Mouse (Mus musculus): ENCODE data around the gene Prima1. TPM values are rescaled to one million over a fixed set of nuclear protein-coding genes. Genes with fewer than 3 reads are reported as not detected.

Prima1 gene
- polyA plus RNA-seq, 1 experiment from 2014 or later, result not detected

DNA sequence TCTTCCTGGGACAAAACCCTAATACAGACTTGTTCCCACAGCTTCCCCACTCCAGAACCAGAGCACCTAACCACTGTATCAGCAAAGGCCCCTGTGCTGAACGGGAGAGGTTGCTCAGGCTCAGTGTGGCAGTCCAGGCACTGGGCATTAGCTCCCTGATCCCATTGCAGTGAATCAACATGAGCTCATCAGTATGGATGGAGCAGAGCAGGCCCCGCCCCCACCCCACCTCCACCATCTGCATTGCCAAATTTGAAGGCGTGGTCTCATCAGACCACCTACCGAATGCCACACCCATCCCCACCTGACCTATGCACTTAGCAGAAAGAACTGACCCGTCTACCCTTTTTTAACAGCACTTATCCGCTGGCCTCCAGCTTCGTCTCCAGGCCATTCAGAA, 58.9 kb downstream of the Prima1 start:
- Histone ChIP-seq H3K4me3 (ENCODE audit: low read depth, low read length) (no peak overlapping the region), H3K27ac (ENCODE audit: low read length) (no peak overlapping the region), H3K9ac (ENCODE audit: low read depth, low read length) (no peak overlapping the region), H3K27me3 (ENCODE audit: control insufficient read depth, insufficient read depth, low read depth, low read length) (no peaks in the 10 kb centered on the region), H3K4me2 (ENCODE audit: low read depth, low read length) (no peak overlapping the region), H3K4me1 (ENCODE audit: control insufficient read depth, low read depth, low read length) (no peaks in the 10 kb centered on the region), H3K9me3 (replicated peaks; ENCODE audit: control insufficient read depth, low read length) (no peaks in the 10 kb centered on the region), H3K36me3 (ENCODE audit: control insufficient read depth, insufficient read depth) (no peaks in the 10 kb centered on the region)
- peak; percentile 56; the same call in 1 of the 2 replicates for ATAC-seq (ENCODE audit: low read depth)
- WGBS (ENCODE audit: insufficient replicate concordance), result 23% methylated on average over 7 of the region's 7 CpGs

DNA sequence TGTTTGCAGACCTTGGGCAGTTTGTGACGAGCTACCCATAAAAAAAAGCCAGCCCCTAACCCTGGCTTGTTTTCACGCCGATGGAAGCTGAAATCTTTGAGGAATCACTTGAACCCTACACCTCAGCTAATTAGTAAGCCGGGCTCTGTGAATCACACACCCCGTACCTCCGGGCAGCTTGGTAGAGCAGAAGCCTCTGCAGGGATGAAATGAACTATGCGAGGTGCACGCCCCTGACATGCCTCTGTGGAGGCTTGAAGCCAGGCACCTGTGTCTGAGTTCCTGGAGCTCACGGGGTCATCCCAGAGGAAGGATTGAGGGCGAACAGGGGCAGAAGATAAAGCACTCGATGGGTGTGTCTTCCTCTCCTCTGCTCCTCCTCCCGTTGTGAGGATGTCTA, 73.1 kb downstream of the Prima1 start:
- no peaks in the 10 kb centered on the region for H3K27me3 ChIP-seq (ENCODE audit: control insufficient read depth, insufficient read depth, low read depth, low read length)
- H3K9me3 ChIP-seq (replicated peaks; ENCODE audit: control insufficient read depth, low read length), result no peaks in the 10 kb centered on the region
- no peaks in the 10 kb centered on the region for H3K4me1 ChIP-seq (ENCODE audit: control insufficient read depth, low read depth, low read length)
- H3K27ac ChIP-seq (ENCODE audit: low read length), result no peak overlapping the region
- H3K4me2 ChIP-seq (ENCODE audit: low read depth, low read length), result no peak overlapping the region
- no peaks in the 10 kb centered on the region for H3K36me3 ChIP-seq (ENCODE audit: control insufficient read depth, insufficient read depth)
- ATAC-seq (ENCODE audit: low read depth), result no peak
- H3K9ac ChIP-seq (ENCODE audit: low read depth, low read length), result no peak overlapping the region
- H3K4me3 ChIP-seq (ENCODE audit: low read depth, low read length), result no peak overlapping the region
- 48% methylated on average over 12 of the region's 12 CpGs for WGBS (ENCODE audit: insufficient replicate concordance)

DNA sequence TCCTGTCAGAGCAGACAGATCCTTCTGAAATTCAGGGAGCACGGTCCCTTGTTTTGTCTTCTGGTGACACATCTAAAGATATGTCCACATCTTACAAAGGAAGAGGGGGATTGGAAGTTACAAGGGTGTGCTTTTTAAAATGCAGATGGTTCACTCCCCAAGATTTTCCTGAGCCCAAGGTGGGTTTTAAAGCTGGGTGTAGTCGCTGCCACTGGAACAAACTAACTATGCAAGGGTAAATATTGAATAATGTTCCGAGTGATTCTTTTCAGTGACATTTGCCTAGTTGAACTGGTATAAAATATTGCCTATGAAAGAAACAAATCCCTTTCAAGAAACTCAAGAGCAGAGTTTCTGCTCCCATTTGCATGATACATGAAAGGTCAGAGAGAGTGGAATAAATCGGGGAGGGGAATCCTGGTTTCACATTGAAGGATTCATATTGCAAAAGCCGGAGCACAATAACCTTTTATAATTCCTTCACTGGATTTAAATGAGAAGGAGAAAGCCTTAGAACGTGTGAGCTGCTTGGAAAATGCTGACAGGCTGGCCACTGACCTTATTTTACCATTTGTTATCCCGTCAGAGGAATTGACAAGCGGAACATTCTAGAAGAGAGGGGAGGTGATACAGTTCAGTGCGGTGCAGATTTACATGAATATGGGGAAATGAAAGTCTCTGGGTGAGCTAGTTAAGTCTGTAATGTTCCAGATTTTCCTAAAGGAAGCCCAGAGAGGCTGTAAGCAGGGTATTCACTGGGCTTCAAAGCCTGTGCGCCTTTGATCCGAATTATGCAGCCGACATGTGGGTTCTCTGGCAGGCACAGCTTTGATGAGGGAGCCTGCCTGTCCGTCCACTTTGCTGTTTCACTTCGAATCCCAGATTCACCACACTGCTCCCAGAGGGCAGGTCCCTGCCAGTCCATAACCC, 77.6 kb downstream of the Prima1 start:
- H3K36me3 ChIP-seq (ENCODE audit: control insufficient read depth, insufficient read depth), result no peaks in the 10 kb centered on the region
- WGBS (ENCODE audit: insufficient replicate concordance), result 55% methylated on average over 14 of the region's 14 CpGs
- H3K27ac ChIP-seq (ENCODE audit: low read length), result no peak overlapping the region
- no peak overlapping the region for H3K4me3 ChIP-seq (ENCODE audit: low read depth, low read length)
- H3K4me1 ChIP-seq (ENCODE audit: control insufficient read depth, low read depth, low read length), result no peaks in the 10 kb centered on the region
- H3K9me3 ChIP-seq (replicated peaks; ENCODE audit: control insufficient read depth, low read length), result no peaks in the 10 kb centered on the region
- ATAC-seq (ENCODE audit: low read depth), result no peak
- no peak overlapping the region for H3K4me2 ChIP-seq (ENCODE audit: low read depth, low read length)
- H3K9ac ChIP-seq (ENCODE audit: low read depth, low read length), result no peak overlapping the region
- H3K27me3 ChIP-seq (ENCODE audit: control insufficient read depth, insufficient read depth, low read depth, low read length), result no peaks in the 10 kb centered on the region

DNA sequence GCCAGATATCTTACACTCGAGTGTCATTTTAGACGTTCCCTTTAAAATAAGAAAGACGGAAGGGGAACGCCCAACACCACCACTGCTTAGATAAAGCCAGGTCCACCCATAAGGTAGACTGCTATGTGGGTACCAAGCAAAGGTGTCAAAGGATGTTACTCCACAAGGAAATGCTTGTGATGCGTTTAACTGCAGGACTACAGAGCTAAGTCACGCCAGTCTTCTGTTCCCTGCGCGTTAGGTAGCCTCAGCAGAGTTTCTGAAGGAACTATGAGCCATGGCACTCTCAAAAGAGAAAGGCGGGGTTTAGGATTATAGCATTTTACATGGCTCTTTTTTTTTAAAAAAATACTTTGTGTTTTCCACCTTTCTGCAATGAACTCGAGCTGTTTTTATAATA, 78.4 kb downstream of the Prima1 start:
- Histone ChIP-seq H3K27me3 (ENCODE audit: control insufficient read depth, insufficient read depth, low read depth, low read length) (no peaks in the 10 kb centered on the region), H3K9ac (ENCODE audit: low read depth, low read length) (no peak overlapping the region), H3K36me3 (ENCODE audit: control insufficient read depth, insufficient read depth) (no peaks in the 10 kb centered on the region), H3K4me2 (ENCODE audit: low read depth, low read length) (no peak overlapping the region), H3K4me3 (ENCODE audit: low read depth, low read length) (no peak overlapping the region), H3K27ac (ENCODE audit: low read length) (no peak overlapping the region), H3K9me3 (replicated peaks; ENCODE audit: control insufficient read depth, low read length) (no peaks in the 10 kb centered on the region), H3K4me1 (ENCODE audit: control insufficient read depth, low read depth, low read length) (no peaks in the 10 kb centered on the region)
- 55% methylated on average over 10 of the region's 10 CpGs for WGBS (ENCODE audit: insufficient replicate concordance)
- no peak for ATAC-seq (ENCODE audit: low read depth)

DNA sequence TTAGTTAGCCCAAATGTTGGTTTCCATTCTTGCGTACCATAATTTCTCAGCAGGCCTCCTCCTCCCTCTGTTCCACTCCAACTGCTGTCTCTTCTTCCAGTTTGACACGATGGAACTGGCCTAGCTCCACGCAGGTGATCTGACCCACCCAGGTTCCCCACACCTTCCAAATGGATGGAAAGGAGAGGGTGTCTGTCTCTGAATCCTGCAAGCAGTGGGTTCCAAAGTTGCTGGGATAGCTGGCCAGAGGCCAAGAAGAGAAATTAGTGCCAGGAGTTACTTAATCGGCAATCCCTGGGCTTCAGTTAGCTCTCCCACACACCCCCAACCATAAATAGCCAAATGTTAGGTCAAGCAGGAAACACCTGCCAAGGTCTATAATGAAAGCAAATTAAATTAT, 81.2 kb downstream of the Prima1 start:
- Histone ChIP-seq H3K27me3 (ENCODE audit: control insufficient read depth, insufficient read depth, low read depth, low read length) (no peaks in the 10 kb centered on the region), H3K9me3 (replicated peaks; ENCODE audit: control insufficient read depth, low read length) (no peaks in the 10 kb centered on the region), H3K9ac (ENCODE audit: low read depth, low read length) (no peak overlapping the region), H3K4me2 (ENCODE audit: low read depth, low read length) (no peak overlapping the region), H3K4me3 (ENCODE audit: low read depth, low read length) (no peak overlapping the region), H3K36me3 (ENCODE audit: control insufficient read depth, insufficient read depth) (no peaks in the 10 kb centered on the region), H3K27ac (ENCODE audit: low read length) (no peak overlapping the region), H3K4me1 (ENCODE audit: control insufficient read depth, low read depth, low read length) (no peaks in the 10 kb centered on the region)
- no peak for ATAC-seq (ENCODE audit: low read depth)
- WGBS (ENCODE audit: insufficient replicate concordance), result 76% methylated on average over 4 of the region's 4 CpGs

DNA sequence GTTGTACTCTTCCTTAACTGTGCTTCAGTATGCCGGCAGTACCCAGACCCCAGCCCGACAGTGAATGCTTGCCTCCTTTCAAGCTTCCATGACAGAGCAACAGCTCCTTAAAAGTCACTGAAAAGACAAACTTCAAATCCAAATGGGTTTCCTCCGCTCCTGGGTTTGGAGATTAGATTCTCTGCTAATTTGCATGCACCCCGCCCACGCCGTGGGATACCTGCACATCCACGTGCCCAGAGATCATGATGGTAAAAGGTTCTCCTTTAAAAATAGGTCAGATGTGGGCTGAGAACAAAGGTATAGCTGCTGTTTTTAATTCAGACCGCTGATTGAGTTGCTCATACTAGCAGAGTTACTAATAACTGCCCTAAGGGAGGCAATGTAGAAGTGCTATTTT, 82.9 kb downstream of the Prima1 start:
- WGBS (ENCODE audit: insufficient replicate concordance), result 50% methylated on average over 8 of the region's 8 CpGs
- no peaks in the 10 kb centered on the region for H3K4me1 ChIP-seq (ENCODE audit: control insufficient read depth, low read depth, low read length)
- no peaks in the 10 kb centered on the region for H3K36me3 ChIP-seq (ENCODE audit: control insufficient read depth, insufficient read depth)
- H3K9me3 ChIP-seq (replicated peaks; ENCODE audit: control insufficient read depth, low read length), result 0 out of 2 replicates have a peak, but pooled peaks cover 2% of the 10 kb centered on the region
- H3K9ac ChIP-seq (ENCODE audit: low read depth, low read length), result no peak overlapping the region
- no peaks in the 10 kb centered on the region for H3K27me3 ChIP-seq (ENCODE audit: control insufficient read depth, insufficient read depth, low read depth, low read length)
- ATAC-seq (ENCODE audit: low read depth), result no peak
- no peak overlapping the region for H3K27ac ChIP-seq (ENCODE audit: low read length)
- no peak overlapping the region for H3K4me2 ChIP-seq (ENCODE audit: low read depth, low read length)
- H3K4me3 ChIP-seq (ENCODE audit: low read depth, low read length), result no peak overlapping the region

DNA sequence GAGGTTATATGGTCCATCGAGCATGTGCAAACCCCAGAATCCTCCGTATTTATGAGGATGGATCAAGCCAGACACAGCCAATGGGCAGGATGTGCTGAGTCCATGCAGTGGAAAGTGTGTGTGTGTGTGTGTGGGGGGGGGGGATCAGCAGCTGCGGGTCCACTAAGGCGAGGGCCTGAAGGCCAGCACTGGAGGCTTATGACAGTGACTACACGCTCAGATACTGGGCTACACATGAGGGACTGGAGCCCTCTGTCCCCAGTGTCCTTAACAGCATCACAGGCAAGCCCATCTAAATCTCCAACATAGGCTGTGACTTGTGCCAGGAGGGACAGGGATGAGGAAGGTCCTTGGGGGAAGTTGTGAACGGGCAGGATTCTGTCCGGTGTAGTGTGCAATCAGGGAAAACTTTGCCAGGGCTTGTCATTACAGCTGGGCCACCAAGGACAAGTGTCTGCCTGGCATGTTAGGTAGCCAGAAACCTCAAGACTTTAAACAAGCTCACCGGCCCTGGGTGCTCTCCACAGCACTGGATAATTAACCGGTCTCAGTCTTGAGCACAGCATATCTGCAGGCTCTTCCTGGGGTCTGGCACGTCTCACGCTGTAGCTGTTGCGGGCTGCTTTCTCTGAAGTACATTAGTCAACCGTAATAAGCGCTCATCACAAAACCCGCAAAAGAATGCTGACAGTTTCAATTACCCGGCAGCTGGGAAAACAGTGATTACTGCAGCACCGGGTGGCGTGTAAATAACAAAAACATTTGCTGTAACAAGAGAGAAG, 84.6 kb downstream of the Prima1 start:
- no peaks in the 10 kb centered on the region for H3K36me3 ChIP-seq (ENCODE audit: control insufficient read depth, insufficient read depth)
- no peaks in the 10 kb centered on the region for H3K27me3 ChIP-seq (ENCODE audit: control insufficient read depth, insufficient read depth, low read depth, low read length)
- no peak overlapping the region for H3K4me3 ChIP-seq (ENCODE audit: low read depth, low read length)
- H3K27ac ChIP-seq (ENCODE audit: low read length), result no peak overlapping the region
- no peak for ATAC-seq (ENCODE audit: low read depth)
- H3K4me2 ChIP-seq (ENCODE audit: low read depth, low read length), result no peak overlapping the region
- H3K9ac ChIP-seq (ENCODE audit: low read depth, low read length), result no peak overlapping the region
- 0 out of 2 replicates have a peak, but pooled peaks cover 2% of the 10 kb centered on the region for H3K9me3 ChIP-seq (replicated peaks; ENCODE audit: control insufficient read depth, low read length)
- WGBS (ENCODE audit: insufficient replicate concordance), result 65% methylated on average over 18 of the region's 18 CpGs
- H3K4me1 ChIP-seq (ENCODE audit: control insufficient read depth, low read depth, low read length), result no peaks in the 10 kb centered on the region

DNA sequence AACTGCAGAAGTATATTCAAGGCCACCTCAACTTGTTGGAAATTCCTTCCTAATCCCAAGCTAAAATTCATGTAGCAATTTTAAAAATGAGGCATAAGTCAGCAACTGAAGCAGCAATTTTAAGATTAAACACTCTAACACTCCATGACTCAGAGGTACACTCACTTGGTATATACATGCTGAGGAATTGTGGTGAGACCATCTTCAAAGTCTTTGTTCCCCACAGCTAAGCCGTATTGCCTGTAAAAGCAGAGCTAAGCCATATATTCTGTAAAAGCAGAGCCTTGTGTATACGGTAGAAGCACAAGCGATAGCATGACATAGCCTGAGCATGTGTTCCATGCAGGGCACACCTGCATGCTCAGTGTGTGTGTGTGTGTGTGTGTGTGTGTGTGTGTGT, 86.5 kb downstream of the Prima1 start:
- ATAC-seq (ENCODE audit: low read depth), result no peak
- Histone ChIP-seq H3K4me3 (ENCODE audit: low read depth, low read length) (no peak overlapping the region), H3K36me3 (ENCODE audit: control insufficient read depth, insufficient read depth) (no peaks in the 10 kb centered on the region), H3K27ac (ENCODE audit: low read length) (no peak overlapping the region), H3K4me2 (ENCODE audit: low read depth, low read length) (no peak overlapping the region), H3K9me3 (replicated peaks; ENCODE audit: control insufficient read depth, low read length) (0 out of 2 replicates have a peak, but pooled peaks cover 2% of the 10 kb centered on the region), H3K9ac (ENCODE audit: low read depth, low read length) (no peak overlapping the region), H3K4me1 (ENCODE audit: control insufficient read depth, low read depth, low read length) (no peaks in the 10 kb centered on the region), H3K27me3 (ENCODE audit: control insufficient read depth, insufficient read depth, low read depth, low read length) (no peaks in the 10 kb centered on the region)
- WGBS (ENCODE audit: insufficient replicate concordance), result 65% methylated on average over 3 of the region's 3 CpGs

DNA sequence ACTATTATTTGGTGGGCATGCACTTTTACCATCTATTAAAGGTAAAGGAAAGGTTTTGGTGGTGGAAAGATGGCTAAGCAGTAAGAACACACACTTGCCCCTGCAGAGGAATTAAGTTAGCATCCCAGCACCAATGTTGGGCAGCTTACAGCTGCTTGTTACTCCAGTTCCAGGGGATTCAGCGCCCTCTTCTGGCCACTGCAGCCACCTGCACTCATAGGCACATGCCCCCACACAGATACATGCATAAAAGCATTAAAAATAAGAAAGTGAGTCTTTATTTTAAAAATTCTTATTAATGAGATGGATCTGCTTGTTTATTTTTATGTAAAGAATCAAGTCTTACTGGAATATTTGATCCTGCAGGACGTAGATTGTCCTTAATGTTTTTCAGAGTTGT, 87.0 kb downstream of the Prima1 start:
- Histone ChIP-seq H3K27ac (ENCODE audit: low read length) (no peak overlapping the region), H3K4me1 (ENCODE audit: control insufficient read depth, low read depth, low read length) (no peaks in the 10 kb centered on the region), H3K9me3 (replicated peaks; ENCODE audit: control insufficient read depth, low read length) (0 out of 2 replicates have a peak, but pooled peaks cover 2% of the 10 kb centered on the region), H3K9ac (ENCODE audit: low read depth, low read length) (no peak overlapping the region), H3K36me3 (ENCODE audit: control insufficient read depth, insufficient read depth) (no peaks in the 10 kb centered on the region), H3K4me2 (ENCODE audit: low read depth, low read length) (no peak overlapping the region), H3K4me3 (ENCODE audit: low read depth, low read length) (no peak overlapping the region), H3K27me3 (ENCODE audit: control insufficient read depth, insufficient read depth, low read depth, low read length) (no peaks in the 10 kb centered on the region)
- 42% methylated on average over 2 of the region's 2 CpGs for WGBS (ENCODE audit: insufficient replicate concordance)
- no peak for ATAC-seq (ENCODE audit: low read depth)

All from liver, embryonic 16.5 days (tissue).